Mouse (Mus musculus): ENCODE measurements around the gene Tmem86a.

- peak; percentile 64 for TF ChIP-seq CTCF (IDR thresholded peaks at IDR 0.05; ENCODE audit: low read depth)
- TF ChIP-seq EP300 (optimal IDR thresholded peaks at IDR 0.05): no peak
Measured at GRCm38 (mm10) chr7:47077451-47077850, 27.1 kb downstream of the Tmem86a start.
